Mouse (Mus musculus) embryo, embryonic 9.5 days (tissue): ENCODE measurements around the gene Gm28308.

Source experiments
- DNase-seq: peaks from one replicate; pipeline ENCODE4 v3.0.0-alpha.2; 2017; ENCODE audit errors: extremely low spot score

The Gm28308 gene

DNA sequence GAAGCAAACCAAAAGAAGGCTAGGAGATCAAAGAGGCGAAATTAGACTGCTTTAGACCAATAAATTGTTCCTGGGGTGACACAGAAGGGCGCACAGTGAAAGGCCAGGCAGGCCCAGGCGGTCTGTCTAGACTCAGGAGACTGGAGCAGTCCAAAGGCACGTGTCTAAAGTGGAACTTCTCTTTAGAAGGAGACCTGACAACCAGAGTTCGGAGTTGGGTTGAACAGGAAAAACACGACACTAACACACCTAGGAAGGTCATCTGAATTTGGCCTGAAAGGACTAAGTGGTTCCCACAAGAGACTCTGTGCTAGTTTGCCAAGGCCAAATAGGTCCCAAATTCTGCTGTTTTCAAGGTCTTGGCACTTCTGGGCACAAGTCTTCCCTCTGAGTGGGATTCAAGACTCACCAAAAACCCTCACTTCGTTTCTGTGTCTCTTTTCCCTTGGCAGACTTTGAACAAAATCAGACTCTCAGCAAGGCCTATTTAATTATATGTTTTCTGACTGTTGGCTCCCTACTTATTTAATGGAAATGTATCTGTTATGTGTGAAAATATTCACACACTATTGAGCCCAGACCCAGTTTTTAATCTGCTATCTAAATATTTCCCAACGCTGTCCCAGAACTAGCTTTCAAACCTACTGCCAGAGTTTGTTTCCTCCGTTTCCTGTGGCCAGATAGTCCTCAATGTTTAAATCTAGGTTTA lies 6.2 kb upstream of the Gm28308 start:
- DNase-seq = no peak

DNA sequence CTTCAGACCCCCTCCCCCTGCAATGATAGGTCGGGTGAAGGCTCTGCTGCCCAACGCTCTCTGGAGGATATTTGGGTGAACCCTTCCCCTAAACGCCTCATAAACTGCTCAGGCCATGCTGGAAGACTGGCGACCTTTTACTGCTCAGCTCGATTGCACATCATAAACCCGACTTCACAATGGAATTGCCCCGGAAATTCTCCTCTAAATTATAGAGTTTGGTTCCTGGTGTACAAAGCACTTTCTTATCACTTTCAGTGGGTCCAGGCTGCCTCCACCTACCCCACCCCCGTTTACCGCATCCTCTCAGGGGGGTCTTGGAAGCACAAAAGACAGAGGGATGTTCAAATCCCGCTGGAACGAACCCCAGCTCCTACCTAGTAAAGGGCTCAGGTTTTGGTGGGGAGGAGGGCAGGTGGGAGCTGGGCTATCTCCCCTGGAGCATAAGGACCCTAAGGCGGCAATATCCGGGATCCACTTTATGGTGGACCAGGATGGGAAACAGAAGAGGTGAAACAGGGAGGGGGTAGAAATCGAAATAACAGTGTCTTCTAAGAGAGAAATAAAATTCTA lies 5.6 kb upstream of the Gm28308 start:
- DNase-seq = no peak

DNA sequence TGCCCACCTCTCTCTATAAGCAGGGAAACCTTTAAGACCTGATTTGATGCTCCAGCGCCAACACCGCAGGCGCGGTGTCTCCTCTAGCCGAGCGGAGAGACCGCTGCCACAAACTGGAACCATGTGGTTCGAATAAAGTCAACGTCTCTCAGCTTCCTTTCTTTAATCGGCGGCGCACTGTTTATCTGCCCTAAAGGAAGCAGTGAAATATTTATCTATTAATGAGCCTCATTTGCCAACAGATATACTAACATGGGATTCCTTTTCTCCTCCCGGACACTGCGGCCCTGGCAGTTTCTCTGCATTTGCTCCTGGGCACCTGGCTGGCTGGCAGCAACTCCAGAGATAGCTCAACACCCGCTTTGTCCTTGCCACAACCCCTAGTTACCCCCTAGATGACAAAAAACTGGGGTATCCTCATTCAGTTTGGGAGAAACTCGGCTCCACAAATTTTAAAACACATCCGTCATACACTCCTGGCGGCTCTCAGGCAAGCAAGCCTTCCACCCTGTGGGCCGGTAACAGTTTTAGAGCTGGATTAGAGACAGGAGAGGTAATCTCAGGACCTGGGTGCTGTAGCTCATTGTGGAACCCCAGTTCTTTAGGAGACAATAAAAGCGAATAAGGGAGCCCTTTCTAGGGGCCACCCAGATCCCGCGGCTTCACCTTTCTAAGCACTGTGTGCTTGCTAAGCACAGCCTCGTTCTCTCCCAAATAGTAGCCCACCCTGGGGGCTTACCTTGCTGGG lies 4.9 kb upstream of the Gm28308 start:
- no peak for DNase-seq

DNA sequence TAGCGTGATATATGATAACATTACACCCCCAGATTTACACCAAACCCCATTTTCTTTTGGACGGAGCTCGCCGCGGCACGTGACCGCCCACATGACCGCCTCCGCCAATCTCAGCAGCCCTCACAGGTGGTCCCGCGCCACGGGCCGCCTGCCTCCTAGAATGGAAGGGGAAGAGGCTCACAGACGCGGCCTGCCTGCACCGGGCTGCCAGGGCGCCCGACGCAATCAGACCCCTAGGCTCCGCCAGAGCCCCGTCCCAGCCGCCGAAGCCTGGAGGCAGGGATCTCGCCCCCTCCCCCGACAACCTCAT lies 4.3 kb upstream of the Gm28308 start:
- DNase-seq = peak; percentile 84

DNA sequence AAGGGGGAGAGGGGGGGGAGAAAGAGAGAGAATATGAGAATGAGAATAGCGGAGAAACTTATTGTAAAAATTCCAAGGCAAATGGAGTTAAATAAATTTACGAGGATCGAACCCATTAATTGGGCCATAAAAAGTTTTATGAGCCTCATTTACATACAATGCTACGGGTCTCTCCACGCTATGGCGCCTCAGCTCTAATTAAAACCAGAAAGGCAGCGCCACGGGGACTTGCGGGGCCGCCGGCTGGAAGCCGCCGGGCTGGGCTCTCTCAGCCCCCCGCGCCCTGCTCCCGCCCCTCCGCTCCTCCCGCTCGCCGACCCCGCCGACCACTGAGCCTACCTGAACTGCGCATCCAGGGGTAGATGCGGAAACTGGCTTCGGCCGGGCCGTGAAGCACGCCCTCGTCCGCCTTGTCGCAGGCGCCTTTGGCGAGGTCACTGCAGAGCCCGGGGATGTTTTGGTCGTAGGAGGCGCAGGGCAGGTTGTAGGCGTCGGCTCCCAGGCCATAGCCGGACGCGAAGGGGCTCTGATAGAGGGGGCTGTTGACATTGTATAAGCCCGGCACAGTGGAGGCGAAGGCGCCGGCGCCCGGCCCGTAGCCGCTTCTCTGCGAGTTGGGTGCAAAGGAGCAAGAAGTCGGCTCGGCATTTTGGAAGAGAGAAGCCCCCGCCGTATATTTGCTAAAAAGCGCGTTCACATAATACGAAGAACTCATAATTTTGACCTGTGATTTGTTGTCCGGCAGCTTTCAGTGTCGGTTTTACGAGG lies 3.7 kb upstream of the Gm28308 start:
- no peak for DNase-seq

DNA sequence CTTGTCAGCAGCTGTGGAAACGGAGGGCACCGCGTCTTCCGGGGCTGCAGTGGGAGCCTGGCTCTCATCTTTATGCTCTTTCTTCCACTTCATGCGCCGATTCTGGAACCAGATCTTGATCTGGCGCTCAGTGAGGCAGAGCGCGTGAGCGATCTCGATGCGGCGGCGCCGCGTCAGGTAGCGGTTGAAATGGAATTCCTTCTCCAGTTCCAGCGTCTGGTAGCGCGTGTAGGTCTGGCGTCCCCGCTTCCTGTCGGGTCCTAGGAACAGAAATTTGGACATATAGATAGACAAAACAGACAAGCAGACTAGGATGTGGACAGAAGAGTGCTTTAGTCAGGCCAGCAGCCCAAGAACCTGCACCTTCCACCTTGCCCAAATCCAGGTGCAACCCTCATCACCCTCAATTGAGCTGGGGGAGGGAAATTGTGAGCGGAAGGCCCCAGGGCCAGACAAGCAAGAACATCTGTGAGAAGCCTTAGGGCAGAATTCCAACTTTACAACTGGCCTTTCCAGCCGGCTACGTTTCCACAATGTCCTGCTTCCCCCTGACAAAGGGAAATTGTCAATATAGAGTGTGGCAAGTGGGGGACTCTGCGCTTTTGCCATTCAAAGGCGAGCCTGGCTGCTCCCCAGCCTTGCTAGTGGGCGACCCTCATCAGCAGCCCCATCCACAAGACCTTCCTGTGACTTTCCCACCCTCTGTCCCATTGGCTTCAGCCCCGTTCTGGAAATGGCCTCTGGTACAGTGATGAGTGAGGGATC lies 2.8 kb upstream of the Gm28308 start:
- no peak for DNase-seq

DNA sequence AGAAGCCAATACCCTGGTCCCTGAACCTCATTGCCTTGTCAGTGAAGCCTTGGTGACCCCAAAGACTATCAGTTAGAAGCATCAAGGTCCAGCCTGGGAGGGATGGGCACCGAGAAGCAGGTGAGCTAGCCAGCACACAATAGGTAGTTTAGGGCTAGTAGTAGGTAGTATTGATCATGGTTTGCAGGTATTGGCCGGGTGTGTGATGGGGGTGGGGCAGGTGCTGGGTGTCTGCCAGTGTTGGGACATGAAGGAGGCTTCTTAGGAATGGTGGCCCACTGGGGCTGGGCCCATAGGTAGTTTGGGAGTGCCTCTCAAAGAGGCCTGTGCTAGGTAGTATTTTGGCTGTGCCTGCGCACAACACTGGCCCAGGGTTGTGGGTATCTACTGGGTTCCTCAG lies 1.9 kb upstream of the Gm28308 start:
- DNase-seq = no peak

DNA sequence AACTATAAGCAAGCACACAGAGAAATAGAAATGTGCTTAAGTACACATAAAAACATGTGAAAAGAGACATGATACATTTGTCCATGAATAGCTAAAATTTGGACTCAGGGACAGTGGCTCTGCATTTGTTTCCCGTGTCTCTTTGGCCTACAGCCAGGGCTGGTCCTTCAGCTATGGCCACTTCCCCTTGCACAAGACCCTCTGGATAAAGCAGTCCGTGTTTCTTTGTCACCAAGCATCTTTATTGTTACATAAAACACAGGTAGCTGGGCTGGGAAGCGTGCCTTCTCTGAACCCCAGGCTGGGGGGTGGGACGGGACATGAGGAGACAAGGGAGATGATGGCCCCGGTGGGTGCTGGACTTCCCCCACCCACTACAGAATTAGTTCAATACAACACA lies 1.1 kb upstream of the Gm28308 start:
- DNase-seq = no peak

DNA sequence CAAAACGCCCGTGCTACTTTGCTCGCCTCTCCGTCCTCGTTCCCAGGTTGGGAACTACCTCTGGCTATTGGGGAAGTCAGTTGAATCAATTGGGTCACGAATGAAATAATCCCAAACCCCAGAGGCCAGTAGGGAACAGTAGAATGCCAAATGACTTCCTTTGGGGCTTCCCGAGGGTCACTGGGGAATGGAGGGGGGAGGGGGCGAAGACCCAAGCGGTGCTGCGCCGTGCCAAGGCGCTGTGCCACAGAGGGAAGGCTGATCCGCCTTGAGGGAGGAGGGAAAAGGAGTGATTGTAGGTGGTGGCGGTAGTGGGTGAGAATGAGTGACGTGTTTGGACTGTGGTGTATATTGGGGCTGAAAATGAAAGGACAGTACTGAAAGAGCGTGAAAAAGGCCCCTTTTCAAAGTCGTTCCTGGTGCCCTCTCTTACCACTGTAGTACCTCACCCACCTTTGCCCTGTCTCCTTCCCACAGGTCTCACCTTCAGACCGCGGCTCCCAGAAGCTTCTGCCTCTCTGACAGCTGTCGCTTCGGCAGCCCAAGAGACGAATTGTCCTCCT lies 502 bp downstream of the Gm28308 start:
- no peak for DNase-seq

DNA sequence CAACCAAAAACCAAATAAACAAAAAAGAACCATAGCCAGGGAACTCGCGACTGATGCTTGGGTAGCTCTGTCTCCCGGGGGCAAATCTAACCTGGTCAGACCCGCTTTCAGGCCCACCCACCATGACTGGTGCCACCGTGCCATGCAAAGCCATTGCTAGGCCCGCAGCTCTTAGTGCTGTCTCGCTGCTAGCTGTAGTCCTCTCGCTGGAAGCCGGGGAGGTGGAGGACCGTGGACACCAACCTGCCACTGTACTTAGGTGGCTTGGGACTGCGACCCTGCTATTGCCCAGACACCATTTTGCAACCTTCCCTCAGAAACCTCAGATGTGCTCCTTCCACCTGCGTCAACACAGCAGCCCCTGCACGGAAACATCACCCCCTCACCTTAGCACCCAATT lies 1.2 kb downstream of the Gm28308 start:
- DNase-seq = no peak

DNA sequence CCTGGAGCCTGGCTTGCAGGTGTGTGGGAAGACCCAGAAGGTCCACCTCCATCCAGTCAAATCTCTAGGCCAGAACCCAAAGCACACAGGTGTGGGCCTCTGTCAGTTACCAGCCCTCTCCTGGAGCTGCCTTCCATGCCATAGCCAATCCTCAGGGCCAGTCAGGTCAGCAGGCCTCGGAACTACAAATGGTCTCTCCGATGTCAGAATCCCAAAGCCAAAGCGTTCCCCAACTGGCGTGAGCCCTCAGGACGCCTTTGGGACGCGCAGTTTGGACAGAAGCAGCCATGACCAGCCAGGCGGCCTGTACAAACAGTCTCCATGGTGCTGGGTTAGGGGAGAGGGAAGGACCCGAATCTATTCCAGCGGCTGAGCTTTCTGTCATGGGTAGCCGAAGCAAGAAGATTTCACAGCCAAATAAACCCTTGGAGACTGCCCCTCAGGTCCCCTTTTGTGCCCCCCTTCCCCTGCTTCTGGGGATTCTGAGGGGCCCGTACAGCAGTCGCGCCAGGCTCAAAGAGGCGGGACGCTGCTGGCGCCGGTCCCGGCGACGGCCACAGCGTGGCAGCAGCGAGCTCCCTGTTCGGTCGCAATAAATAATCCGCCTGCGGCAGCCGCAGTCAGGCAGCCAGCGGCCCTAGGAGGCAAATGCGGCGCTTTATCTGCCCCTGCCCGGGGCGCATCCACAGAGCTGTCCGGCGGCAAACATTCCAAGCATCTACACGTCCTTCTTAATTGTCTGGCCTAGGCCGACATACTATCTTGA lies 1.8 kb downstream of the Gm28308 start:
- peak; percentile 83 for DNase-seq

DNA sequence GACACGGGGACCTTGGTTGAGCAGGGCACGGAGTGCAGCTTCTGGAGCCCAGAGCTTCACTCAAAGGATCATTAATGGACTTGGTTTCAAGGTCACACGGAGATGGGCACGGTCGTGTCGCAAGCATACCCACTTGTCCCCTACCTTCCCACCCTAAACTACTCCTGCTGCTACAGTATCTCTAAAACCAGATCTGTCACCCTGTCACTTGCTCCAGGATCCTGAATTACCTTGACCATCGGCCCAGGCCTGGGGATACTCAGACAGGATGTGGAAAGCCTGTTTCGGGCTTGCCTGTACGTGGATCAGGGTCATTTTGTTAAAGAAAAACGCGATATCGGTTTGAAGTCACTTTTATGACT lies 3.5 kb downstream of the Gm28308 start:
- DNase-seq = no peak

DNA sequence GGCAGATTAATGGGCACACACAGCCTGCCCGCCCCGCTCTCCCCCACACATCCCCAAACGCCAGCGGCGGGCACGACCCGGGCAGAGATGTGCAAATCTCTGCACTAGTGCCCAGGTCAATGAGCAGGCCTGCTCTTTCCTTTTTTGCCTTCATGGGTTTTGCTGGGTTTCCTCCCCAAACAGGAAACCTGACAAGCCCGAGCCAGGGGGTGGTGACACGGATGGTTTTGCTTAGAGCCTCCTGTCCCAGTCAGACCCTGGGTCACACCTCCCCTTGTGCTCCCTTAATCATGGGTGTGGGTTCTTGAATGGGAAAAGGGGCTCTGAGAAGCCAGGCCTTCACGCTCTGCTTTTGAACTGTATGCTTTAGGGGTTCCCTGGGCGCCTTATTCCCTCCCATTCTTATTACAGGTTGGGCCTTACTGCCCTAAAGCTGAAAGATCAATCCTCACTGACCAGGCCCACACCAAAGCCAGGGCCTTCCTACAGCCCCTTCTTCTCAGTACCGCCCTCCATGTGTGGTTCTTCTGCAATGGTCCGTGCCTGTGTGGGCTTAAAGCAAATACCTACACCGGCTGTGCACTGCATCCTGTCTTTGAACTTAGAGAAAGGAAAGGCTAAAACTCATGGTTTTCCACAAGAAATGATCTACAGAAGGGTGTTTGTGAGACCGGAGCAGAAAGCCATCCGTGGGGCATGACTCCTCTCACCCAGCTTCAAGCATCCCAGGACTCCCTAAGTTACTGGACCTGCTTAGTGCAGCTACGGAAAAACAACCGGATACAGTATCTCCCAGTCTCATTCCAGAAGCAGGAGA lies 4.1 kb downstream of the Gm28308 start:
- DNase-seq = no peak

DNA sequence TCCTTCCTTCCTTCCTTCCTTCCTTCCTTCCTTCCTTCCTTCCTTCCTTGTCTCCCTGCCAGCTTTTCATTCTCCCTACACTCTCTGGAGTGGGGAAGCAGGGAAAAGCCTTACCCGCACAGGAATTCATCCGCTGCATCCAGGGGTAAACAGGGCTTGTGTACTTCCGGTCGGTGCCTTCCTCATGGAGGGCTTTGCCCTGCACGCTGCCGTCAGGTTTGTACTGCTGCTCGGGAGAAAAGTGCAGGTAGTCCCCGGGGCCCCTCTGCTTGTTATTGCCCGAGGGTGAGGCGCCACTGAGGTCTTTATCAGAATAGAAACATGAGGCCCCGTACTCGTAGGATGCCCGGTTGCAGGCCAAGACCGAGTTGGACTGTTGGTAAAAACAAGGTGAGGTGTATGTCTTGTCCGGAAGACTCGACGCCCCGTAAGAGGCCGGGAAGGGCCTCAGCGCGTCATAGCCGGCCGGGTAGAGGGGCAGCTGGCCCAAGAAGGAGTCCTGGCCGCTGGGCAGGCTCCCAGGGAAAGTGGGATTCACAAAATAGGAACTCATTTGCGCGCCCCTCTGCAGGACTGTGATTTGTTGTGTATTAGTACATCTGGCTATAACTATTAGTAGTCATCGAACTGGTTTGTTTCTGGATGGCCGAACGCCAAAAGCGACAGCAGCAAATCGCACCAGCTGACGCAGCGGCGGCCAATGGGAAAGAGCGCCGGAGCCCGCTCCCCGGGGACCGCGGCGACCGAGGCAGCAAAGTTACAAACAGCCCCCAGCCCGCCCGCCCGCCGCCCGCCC lies 4.9 kb downstream of the Gm28308 start, which contains the start of gene Hoxa6:
Gene Hoxa6, minus strand, starts transcription at position 651 of the 796 bp plus-strand sequence.
- DNase-seq = peak; percentile 62

DNA sequence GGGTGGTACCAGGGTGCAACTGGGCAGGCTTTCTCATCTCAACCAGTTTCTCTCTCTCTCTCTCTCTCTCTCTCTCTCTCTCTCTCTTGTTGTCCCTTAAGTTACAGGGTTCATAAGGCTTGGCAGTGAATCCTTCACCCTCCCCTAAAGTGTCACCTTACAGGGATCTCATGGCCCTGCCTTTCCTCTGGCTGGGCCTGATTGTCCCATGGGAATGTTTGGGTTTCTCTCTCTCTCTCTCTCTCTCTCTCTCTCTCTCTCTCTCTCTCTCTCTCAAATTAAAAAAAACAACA lies 5.5 kb downstream of the Gm28308 start:
- DNase-seq = no peak

DNA sequence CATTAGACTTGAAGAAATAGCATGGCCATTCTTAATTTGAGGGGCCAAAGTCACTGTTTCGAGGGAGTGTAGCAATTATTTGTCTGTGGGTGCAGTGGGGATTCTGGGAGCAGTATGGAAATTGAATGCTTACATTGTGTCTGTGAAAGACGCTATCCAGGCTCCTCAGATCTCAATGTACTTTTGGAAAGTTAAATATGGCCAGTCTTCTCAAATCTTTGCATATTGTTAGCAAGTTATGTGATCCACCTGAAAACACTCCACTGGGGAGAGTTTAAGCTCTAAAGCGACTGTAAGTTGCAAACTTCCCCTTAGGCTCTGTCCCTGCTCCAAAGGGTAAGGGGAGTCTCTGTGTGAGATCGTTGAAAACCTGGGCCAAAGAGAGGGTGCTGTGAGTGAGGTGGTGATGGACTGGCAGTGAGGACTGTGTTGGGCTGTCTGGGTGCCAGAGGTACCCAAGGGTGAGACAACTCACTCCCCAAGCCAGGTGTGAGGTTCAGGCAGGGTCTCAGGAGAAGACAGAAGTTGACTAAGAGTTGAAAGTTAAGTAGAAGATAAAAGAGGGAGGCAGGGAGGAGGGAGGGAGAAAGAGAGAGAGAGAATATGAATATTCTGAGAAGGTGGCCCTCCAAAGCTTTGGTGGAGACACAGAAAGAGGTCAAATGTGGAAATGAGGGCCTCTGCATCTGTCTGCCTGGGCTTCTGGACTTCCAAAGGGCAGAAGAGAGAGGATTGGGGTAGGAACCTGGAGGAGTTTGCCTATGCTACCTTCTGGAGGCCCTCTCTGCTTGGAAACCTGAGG lies 6.1 kb downstream of the Gm28308 start:
- DNase-seq = no peak

DNA sequence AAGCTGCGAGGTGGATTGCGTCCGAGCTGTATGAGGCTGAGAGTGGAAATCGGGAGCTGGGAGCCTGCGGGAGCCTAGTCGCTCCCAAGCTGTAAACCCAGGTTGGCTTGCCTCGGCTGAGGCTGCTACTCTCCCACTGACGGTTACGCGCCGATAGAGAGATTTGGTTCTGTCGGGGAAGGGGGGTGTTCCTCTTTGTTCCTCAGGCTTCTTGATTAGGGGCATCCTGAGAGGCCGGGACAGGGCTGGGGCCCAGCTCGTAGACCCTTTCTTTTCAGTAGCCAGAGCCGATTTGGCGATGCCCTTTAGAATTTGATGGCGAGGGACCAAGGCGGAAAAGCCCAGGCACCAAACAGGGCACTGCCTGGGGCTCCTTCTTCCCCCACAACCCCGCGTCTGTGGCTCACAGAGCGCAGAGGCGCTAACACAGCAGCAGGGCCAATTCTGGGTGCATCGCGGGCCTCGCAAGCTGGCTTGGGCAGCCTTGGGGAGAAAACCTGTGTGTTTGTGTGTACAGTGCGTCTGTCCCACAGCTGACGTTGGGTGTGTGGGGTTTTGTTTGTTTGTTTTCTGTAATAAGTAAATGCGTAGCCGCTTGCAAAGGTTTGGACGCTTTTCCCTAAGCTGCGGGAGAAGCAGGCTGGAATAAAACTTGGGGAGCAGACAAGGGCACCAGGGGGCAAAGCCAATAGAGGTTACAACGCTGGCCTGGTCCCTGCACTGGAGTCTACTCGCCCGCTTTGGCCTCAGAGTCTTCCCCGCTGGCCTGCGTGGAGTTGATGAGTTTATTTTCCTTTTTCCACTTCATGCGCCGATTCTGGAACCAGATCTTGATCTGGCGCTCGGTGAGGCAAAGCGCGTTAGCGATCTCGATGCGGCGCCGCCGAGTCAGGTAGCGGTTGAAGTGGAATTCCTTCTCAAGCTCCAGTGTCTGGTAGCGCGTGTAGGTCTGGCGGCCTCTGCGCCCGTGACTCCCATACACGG lies 7.2 kb downstream of the Gm28308 start:
- DNase-seq = peak; percentile 67
